Mouse (Mus musculus) brain, embryonic 14.5 days (tissue): ENCODE measurements at regions not wholly inside any gene's neighbourhood (a gene's known extent, or its start where the extent isn't known, plus 50 kb on each side); places are given as distances from the start of the nearest gene placed in this dataset.

Source experiments
- CTCF ChIP-seq: fragments of 200-500 bp; IDR thresholded peaks from 2 replicates; pipeline ENCODE4 v1.5.1; 2012; ENCODE audit warnings: inconsistent platforms, mild to moderate bottlenecking, moderate library complexity, borderline replicate concordance; ENCODE audit not compliant: insufficient read depth, insufficient read length; ENCODE audit errors: extremely low read depth
- POLR2A ChIP-seq: fragments of 200-500 bp; IDR thresholded peaks from 2 replicates; pipeline ENCODE4 v1.6.1; 2012; ENCODE audit warnings: mild to moderate bottlenecking, inconsistent platforms, borderline replicate concordance; ENCODE audit not compliant: poor library complexity, insufficient read depth, insufficient read length, severe bottlenecking; ENCODE audit errors: extremely low read depth

- TF ChIP-seq POLR2A: no peak
- no peak for TF ChIP-seq CTCF
These were observed 159.2 kb downstream of the Gm26897 start for GRCm38 (mm10) chr5:111892956-111893355.
